Mouse (Mus musculus): ENCODE measurements around the gene Nfatc4.
A peak's percentile ranks its signal among the peaks of the same experiment; 100 is the strongest.

DNA sequence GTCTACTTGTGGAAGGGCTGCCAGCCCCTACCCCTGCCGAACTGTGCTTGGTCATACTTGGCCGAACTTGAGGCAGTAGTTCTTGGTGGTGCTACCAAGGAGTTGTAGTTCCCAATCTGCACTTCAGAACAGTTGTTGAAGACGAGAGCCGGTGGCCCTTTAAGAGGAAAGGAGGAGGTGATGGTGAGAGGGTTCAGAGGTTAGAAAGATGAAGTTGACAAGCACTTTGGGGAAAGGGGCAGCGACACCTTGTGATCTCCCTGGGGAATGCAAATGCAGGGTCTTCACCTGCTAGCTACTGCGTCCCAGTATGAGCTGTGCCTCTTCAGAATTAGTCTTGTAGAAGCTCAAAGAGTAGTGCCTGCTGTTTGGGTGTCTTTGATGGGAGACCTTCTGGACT is 37.7 kb upstream of the Nfatc4 start:
- peak; percentile 52 for TF ChIP-seq CTCF (IDR thresholded peaks at IDR 0.05)
- TF ChIP-seq EP300 (IDR thresholded peaks at IDR 0.05): no peak

Measured in lung, postnatal 0 days (tissue).